Mouse (Mus musculus): ENCODE data around the gene Gm21996. TPM values are rescaled to one million over a fixed set of nuclear protein-coding genes. Genes with fewer than 3 reads are reported as not detected.
"Not testable (repeated sequence)": the region's sequence is repeated elsewhere in the genome, so short reads cannot be mapped to it uniquely, and the experiment has no call there.

The Gm21996 gene
- not detected in 2 replicates for polyA plus RNA-seq (2015; fragmentation: Nextera tagmentation; extraction: Ambion mirVana)

DNA sequence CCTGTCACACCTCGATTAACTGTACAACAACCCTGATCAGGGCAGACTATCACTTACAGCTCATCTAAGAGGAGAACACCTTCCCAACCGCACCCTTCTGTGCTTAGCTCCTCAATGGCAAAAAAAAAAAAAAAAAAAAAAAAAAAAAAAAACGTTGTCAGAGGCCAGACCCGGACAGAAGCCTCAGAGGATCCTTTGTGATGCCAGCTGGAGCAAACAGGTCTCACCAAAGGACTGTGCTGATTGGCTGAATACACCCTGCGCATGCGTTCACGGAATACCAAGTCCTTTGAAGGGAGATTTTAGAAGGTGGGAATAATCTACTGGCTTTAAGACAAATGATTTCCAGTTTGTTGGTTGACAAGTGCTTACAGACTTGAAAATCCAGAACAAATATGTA lies at the start of gene Gm21996:
Gm21996 (minus strand) TSS at position 101 of the 400 bp plus-strand sequence.
- ATAC-seq (replicated peaks); H3K4me1 ChIP-seq; H3K27me3 ChIP-seq (replicated peaks); H3K36me3 ChIP-seq (replicated peaks); H3K4me3 ChIP-seq; H3K27ac ChIP-seq; H3K9me3 ChIP-seq; H3K4me2 ChIP-seq; H3K9ac ChIP-seq: not testable (repeated sequence)
- no CpG with 5 or more reads among the region's 7 CpGs for WGBS

Data from midbrain, embryonic 15.5 days (tissue).